Mouse (Mus musculus): ENCODE measurements around the gene Rpl36a-ps1. TPM values are rescaled to one million over a fixed set of nuclear protein-coding genes. Genes with fewer than 3 reads are reported as not detected.

Rpl36a-ps1 gene
- total RNA-seq, 2 experiments from 2014 or later: 4.8 to 6.3 TPM

DNA sequence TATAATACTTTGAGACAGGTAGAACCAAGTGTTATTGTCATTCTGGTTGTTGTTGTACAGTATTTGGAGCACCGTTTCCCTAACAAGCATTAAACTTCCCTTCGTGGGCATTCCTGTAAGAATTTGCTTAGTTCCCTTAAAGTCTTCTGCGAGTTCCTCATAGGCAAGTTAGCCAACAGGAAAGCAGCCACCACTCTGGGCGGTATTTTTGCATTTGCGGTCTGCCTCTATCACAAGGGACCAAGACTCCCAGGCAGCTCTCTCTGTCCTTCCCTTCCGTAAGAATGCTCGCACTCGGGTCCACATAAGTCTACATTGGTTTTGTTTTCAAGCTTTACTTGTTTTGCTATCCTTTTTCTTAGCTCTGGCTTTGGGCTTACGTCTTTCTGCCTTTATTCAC lies 37.3 kb downstream of the Rpl36a-ps1 start:
- no peak for DNase-seq
- intact Hi-C loops (cut with DNase I): loop anchor here (10.0 kb wide), 1 partner anchor 1622 kb away; no protein-coding TSS in a partner anchor

DNA sequence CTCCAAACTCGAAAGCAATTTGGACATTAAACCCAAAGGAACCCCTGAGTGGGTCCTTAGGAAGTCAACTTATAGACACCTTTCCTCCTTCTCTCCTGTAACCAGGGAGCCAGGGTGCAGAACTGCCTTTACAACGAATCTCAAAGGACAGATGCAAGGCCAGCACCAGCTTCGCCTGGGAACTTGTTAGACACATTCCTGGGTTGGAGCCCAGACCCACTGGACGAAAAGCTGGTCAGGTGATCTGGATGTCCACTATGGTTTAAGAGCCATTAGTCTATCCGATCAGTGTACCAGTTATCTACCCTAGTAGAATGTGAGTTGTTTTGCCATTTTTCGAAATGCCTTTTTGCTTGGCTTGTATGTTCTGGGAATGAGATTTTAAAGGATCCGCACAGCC lies 41.7 kb downstream of the Rpl36a-ps1 start:
- intact Hi-C loops (cut with DNase I): loop anchor here (5.0 to 10.0 kb wide), 3 partner anchors 60 to 1990 kb away; no protein-coding TSS in a partner anchor
- DNase-seq: peak; percentile 28 to 33

DNA sequence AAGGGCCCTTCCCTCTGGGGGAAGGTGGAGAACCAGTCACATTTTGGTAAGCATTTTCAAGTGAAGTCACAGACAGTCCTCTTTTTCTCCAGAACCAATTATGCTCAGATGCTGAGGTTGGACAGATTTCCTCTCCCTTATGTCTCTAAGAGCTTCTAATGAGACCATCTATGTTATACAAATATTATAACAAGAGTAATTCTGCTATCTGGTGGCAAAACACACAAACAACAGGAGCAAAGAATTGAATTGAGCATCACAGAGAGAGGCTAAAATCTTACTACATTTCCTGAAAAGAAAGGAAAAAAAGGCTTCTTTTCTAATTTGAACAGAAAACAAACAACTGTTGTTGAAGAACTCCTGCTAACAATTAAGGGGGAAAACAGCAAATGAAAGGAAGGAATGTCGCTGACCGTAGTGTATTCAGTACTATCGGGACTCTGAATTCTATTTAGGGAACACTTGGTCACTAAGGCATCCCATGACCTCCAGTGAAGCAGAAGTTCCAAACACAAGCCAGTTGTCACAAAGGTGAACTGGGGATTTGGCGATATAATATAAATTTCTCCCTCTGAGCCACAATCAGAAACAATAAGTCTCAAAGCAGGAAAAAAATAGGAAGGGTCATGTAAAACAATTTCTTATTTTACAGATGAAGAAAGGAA lies 42.4 kb downstream of the Rpl36a-ps1 start:
- intact Hi-C loops (cut with DNase I): loop anchor here (5.0 to 10.0 kb wide), 3 partner anchors 61 to 1989 kb away; no protein-coding TSS in a partner anchor
- DNase-seq: peak; percentile 30 to 36

Other genes with a start within 250 kb of the Rpl36a-ps1 start
- 10 to 100 TPM; 35.6 to 44.1 TPM for gene Mzt1, start 51.8 kb upstream of the Rpl36a-ps1 start, total RNA-seq (2021)
- 1 to 10 TPM; 5.3 to 7.1 TPM for gene Bora, start 51.9 kb upstream of the Rpl36a-ps1 start, total RNA-seq (2021)
- gene Pibf1, start 105.1 kb upstream of the Rpl36a-ps1 start, total RNA-seq (2021): 1 to 10 TPM; 7.7 to 9.2 TPM
- 10 to 100 TPM; 14.6 to 16.9 TPM for gene Dis3, start 105.5 kb upstream of the Rpl36a-ps1 start, total RNA-seq (2021)